Mouse (Mus musculus) heart, embryonic 12.5 days (tissue): ENCODE data around the gene Dennd4a. TPM values are rescaled to one million over a fixed set of nuclear protein-coding genes. Genes with fewer than 3 reads are reported as not detected.

Experiments used
- ATAC-seq: fragments of 200-750 bp; cut with Nextera tagmentation; 2 replicates; pipeline ENCODE4 v1.8.0; 2017; ENCODE audit warnings: moderate TSS enrichment, moderate library complexity; ENCODE audit not compliant: insufficient number of reproducible peaks, low FRiP score
- H3K27ac ChIP-seq: fragments of 300-500 bp; sonication (generic); 2 replicates; pipeline ENCODE4 v1.5.1; 2016; ENCODE audit warnings: mild to moderate bottlenecking, moderate library complexity; ENCODE audit not compliant: poor library complexity, severe bottlenecking
- H3K27me3 ChIP-seq: fragments of 300-500 bp; sonication (generic); replicated peaks from 2 replicates; pipeline ENCODE4 v1.6.1; 2016; ENCODE audit warnings: mild to moderate bottlenecking, moderate library complexity
- H3K36me3 ChIP-seq: fragments of 300-500 bp; sonication (generic); 2 replicates; pipeline ENCODE4 v1.6.1; 2016; ENCODE audit warnings: mild to moderate bottlenecking, moderate library complexity
- H3K4me1 ChIP-seq: fragments of 300-500 bp; sonication (generic); replicated peaks from 2 replicates; pipeline ENCODE4 v1.6.1; 2016; ENCODE audit warnings: mild to moderate bottlenecking
- H3K4me2 ChIP-seq: fragments of 300-500 bp; sonication (generic); 2 replicates; pipeline ENCODE4 v1.6.1; 2016; ENCODE audit warnings: mild to moderate bottlenecking, moderate library complexity
- H3K4me3 ChIP-seq: fragments of 300-500 bp; sonication (generic); 2 replicates; pipeline ENCODE4 v1.5.1; 2016; ENCODE audit warnings: mild to moderate bottlenecking
- H3K9ac ChIP-seq: fragments of 300-500 bp; sonication (generic); 2 replicates; pipeline ENCODE4 v1.6.1; 2016; ENCODE audit warnings: mild to moderate bottlenecking, moderate library complexity
- H3K9me3 ChIP-seq: fragments of 300-500 bp; sonication (generic); replicated peaks from 2 replicates; pipeline ENCODE4 v1.6.1; 2016; ENCODE audit warnings: mild to moderate bottlenecking, moderate library complexity
- WGBS: fragments of 180-500 bp; shearing (Covaris S2); methylation state at CpG from one replicate; pipeline ENCODE4 v1.1.7; 2016; 5-methylcytosine and 5-hydroxymethylcytosine counted together
- polyA plus RNA-seq: library from polyadenylated mRNA; unstranded; fragments of >200 nt; fragmentation: Nextera tagmentation; extraction: Ambion mirVana; gene quantifications from 2 replicates; pipeline ENCODE4 v1.2.1, GENCODE M21; 2016

The Dennd4a gene
- polyA plus RNA-seq, 1 experiment from 2014 or later, result 5.4 TPM

GRCm38 (mm10) chr9:64774883-64775282 lies 36.3 kb upstream of the Dennd4a start:
- Histone ChIP-seq H3K4me1 (peaks cover 47% of the 10 kb centered on the region), H3K9ac (peak overlapping the region; percentile 9; the same call in 1 of the 2 replicates), H3K27ac (peak overlapping the region; percentile 85), H3K27me3 (no peaks in the 10 kb centered on the region), H3K4me2 (no peak overlapping the region), H3K36me3 (no peaks in the 10 kb centered on the region), H3K9me3 (no peaks in the 10 kb centered on the region), H3K4me3 (no peak overlapping the region)
- 84% methylated on average over 2 of the region's 2 CpGs for WGBS
- ATAC-seq, result no peak

GRCm38 (mm10) chr9:64775491-64775890 lies 35.6 kb upstream of the Dennd4a start:
- Histone ChIP-seq H3K27me3 (no peaks in the 10 kb centered on the region), H3K4me2 (no peak overlapping the region), H3K27ac (peak overlapping the region; percentile 85; the same call in 1 of the 2 replicates), H3K9ac (no peak overlapping the region), H3K4me1 (peaks cover 44% of the 10 kb centered on the region), H3K9me3 (no peaks in the 10 kb centered on the region), H3K4me3 (no peak overlapping the region), H3K36me3 (no peaks in the 10 kb centered on the region)
- WGBS, result 65% methylated on average over 4 of the region's 4 CpGs
- ATAC-seq, result no peak

GRCm38 (mm10) chr9:64777441-64777987 lies 33.6 kb upstream of the Dennd4a start:
- Histone ChIP-seq H3K9me3 (no peaks in the 10 kb centered on the region), H3K27me3 (no peaks in the 10 kb centered on the region), H3K4me1 (peaks cover 33% of the 10 kb centered on the region), H3K9ac (no peak overlapping the region), H3K27ac (no peak overlapping the region), H3K36me3 (no peaks in the 10 kb centered on the region), H3K4me3 (no peak overlapping the region), H3K4me2 (no peak overlapping the region)
- ATAC-seq, result no peak
- WGBS, result 76% methylated on average over 4 of the region's 4 CpGs

GRCm38 (mm10) chr9:64778151-64778550 lies 33.0 kb upstream of the Dennd4a start:
- H3K9ac ChIP-seq, result no peak overlapping the region
- H3K9me3 ChIP-seq, result no peaks in the 10 kb centered on the region
- H3K27ac ChIP-seq, result no peak overlapping the region
- H3K4me1 ChIP-seq, result peaks cover 27% of the 10 kb centered on the region
- no peak overlapping the region for H3K4me3 ChIP-seq
- no peak overlapping the region for H3K4me2 ChIP-seq
- WGBS, result 79% methylated on average over 1 of the region's 1 CpGs
- no peaks in the 10 kb centered on the region for H3K36me3 ChIP-seq
- no peak for ATAC-seq
- no peaks in the 10 kb centered on the region for H3K27me3 ChIP-seq

- Histone ChIP-seq H3K4me3 (no peak overlapping the region), H3K27me3 (no peaks in the 10 kb centered on the region), H3K9me3 (no peaks in the 10 kb centered on the region), H3K4me1 (peaks cover 14% of the 10 kb centered on the region), H3K27ac (no peak overlapping the region), H3K9ac (no peak overlapping the region), H3K36me3 (no peaks in the 10 kb centered on the region), H3K4me2 (no peak overlapping the region)
- no peak for ATAC-seq
- WGBS, result 34% methylated on average over 7 of the region's 7 CpGs
These were observed 31.5 kb upstream of the Dennd4a start for GRCm38 (mm10) chr9:64779628-64780027.

GRCm38 (mm10) chr9:64783511-64783910 lies 27.6 kb upstream of the Dennd4a start:
- no peak overlapping the region for H3K27ac ChIP-seq
- no peak for ATAC-seq
- no peak overlapping the region for H3K4me3 ChIP-seq
- no peaks in the 10 kb centered on the region for H3K27me3 ChIP-seq
- H3K36me3 ChIP-seq, result no peaks in the 10 kb centered on the region
- no peaks in the 10 kb centered on the region for H3K4me1 ChIP-seq
- whole genome bisulfite sequencing, result 82% methylated on average over 7 of the region's 7 CpGs
- no peak overlapping the region for H3K4me2 ChIP-seq
- no peaks in the 10 kb centered on the region for H3K9me3 ChIP-seq
- H3K9ac ChIP-seq, result no peak overlapping the region

- H3K27ac ChIP-seq, result no peak overlapping the region
- WGBS, result 29% methylated on average over 4 of the region's 4 CpGs
- no peak overlapping the region for H3K4me2 ChIP-seq
- no peaks in the 10 kb centered on the region for H3K4me1 ChIP-seq
- no peak for ATAC-seq
- H3K36me3 ChIP-seq, result no peaks in the 10 kb centered on the region
- H3K9ac ChIP-seq, result no peak overlapping the region
- no peaks in the 10 kb centered on the region for H3K9me3 ChIP-seq
- H3K4me3 ChIP-seq, result no peak overlapping the region
- H3K27me3 ChIP-seq, result no peaks in the 10 kb centered on the region
These were observed 26.3 kb upstream of the Dennd4a start for GRCm38 (mm10) chr9:64784841-64785240.

- H3K4me1 ChIP-seq, result no peaks in the 10 kb centered on the region; the same call in 1 of the 2 replicates
- no peaks in the 10 kb centered on the region for H3K27me3 ChIP-seq
- ATAC-seq, result no peak
- H3K4me3 ChIP-seq, result no peak overlapping the region
- no peaks in the 10 kb centered on the region for H3K36me3 ChIP-seq
- no peaks in the 10 kb centered on the region for H3K9me3 ChIP-seq
- H3K4me2 ChIP-seq, result no peak overlapping the region
- no peak overlapping the region for H3K27ac ChIP-seq
- WGBS, result 84% methylated on average over 9 of the region's 9 CpGs
- H3K9ac ChIP-seq, result no peak overlapping the region
These were observed 24.8 kb upstream of the Dennd4a start for GRCm38 (mm10) chr9:64786216-64786905.

- ATAC-seq, result no peak
- Histone ChIP-seq H3K4me2 (no peak overlapping the region), H3K4me1 (no peaks in the 10 kb centered on the region; the same call in 1 of the 2 replicates), H3K27ac (no peak overlapping the region), H3K9ac (no peak overlapping the region), H3K36me3 (no peaks in the 10 kb centered on the region), H3K27me3 (no peaks in the 10 kb centered on the region), H3K9me3 (no peaks in the 10 kb centered on the region), H3K4me3 (no peak overlapping the region)
- 86% methylated on average over 7 of the region's 7 CpGs for WGBS
These were observed 23.1 kb upstream of the Dennd4a start for GRCm38 (mm10) chr9:64788070-64788469.

GRCm38 (mm10) chr9:64789341-64789761 lies 21.8 kb upstream of the Dennd4a start:
- H3K4me2 ChIP-seq, result no peak overlapping the region
- H3K4me3 ChIP-seq, result no peak overlapping the region
- no peak overlapping the region; the same call in 1 of the 2 replicates for H3K27ac ChIP-seq

GRCm38 (mm10) chr9:64789887-64790400 lies 21.2 kb upstream of the Dennd4a start:
- no peak overlapping the region for H3K4me3 ChIP-seq
- no peaks in the 10 kb centered on the region for H3K27me3 ChIP-seq
- ATAC-seq, result no peak
- no peaks in the 10 kb centered on the region; the same call in 1 of the 2 replicates for H3K4me1 ChIP-seq
- WGBS, result 68% methylated on average over 10 of the region's 10 CpGs
- no peaks in the 10 kb centered on the region for H3K36me3 ChIP-seq
- H3K4me2 ChIP-seq, result no peak overlapping the region
- no peak overlapping the region; the same call in 1 of the 2 replicates for H3K27ac ChIP-seq
- H3K9me3 ChIP-seq, result no peaks in the 10 kb centered on the region
- no peak overlapping the region for H3K9ac ChIP-seq

More at GRCm38 (mm10) chr9:64789341-64789761, 21.8 kb upstream of the Dennd4a start:
- ATAC-seq, result no peak
- no peaks in the 10 kb centered on the region; the same call in 1 of the 2 replicates for H3K4me1 ChIP-seq
- H3K9me3 ChIP-seq, result no peaks in the 10 kb centered on the region
- H3K36me3 ChIP-seq, result no peaks in the 10 kb centered on the region
- no peaks in the 10 kb centered on the region for H3K27me3 ChIP-seq
- H3K9ac ChIP-seq, result no peak overlapping the region
- WGBS, result 54% methylated on average over 13 of the region's 13 CpGs
